Mouse (Mus musculus): ENCODE measurements around the gene Crhbp. TPM values are rescaled to one million over a fixed set of nuclear protein-coding genes. Genes with fewer than 3 reads are reported as not detected.

Crhbp gene
- total RNA-seq, 1 experiment = 0.49 TPM

- Histone ChIP-seq H3K9ac (ENCODE audit: insufficient read depth, low read depth, low read length, poor library complexity, severe bottlenecking) (no peak overlapping the region), H3K9me3 (ENCODE audit: control insufficient read depth, insufficient read depth, low read depth, low read length) (no peaks in the 10 kb centered on the region), H3K27ac (ENCODE audit: insufficient read depth, low read depth, low read length, poor library complexity, severe bottlenecking) (no peak overlapping the region), H3K4me3 (ENCODE audit: insufficient read depth in 1 of 2, low read depth in 1 of 2, low read length in 2 of 2, poor library complexity in 1 of 2, severe bottlenecking in 1 of 2) (no peak overlapping the region), H3K4me1 (ENCODE audit: control insufficient read depth in 2 of 2, insufficient read depth in 2 of 2, low read length in 2 of 2, poor library complexity in 1 of 2) (no peaks in the 10 kb centered on the region), H3K36me3 (ENCODE audit: control insufficient read depth, insufficient read depth, low read length, poor library complexity, severe bottlenecking) (no peaks in the 10 kb centered on the region)
- in situ Hi-C loops (cut with MboI; ENCODE audit: low sequenced_read_pairs in 2 of 2, unreplicated experiment in 2 of 2) = no loop called here
- DNase-seq (ENCODE audit: low read depth, low spot score) = no peak
- TF ChIP-seq CHD2 (IDR thresholded peaks at IDR 0.05; ENCODE audit: low read depth, low read length) = no peak
- no peak for TF ChIP-seq ZNF384 (IDR thresholded peaks at IDR 0.05; ENCODE audit: low read depth, low read length)
- TF ChIP-seq ZC3H11A (IDR thresholded peaks at IDR 0.05; ENCODE audit: borderline replicate concordance, low read depth, low read length) = no peak
These were observed 13.0 kb downstream of the Crhbp start for GRCm38 (mm10) chr13:95431760-95432159.

- TF ChIP-seq ZNF384 (IDR thresholded peaks at IDR 0.05; ENCODE audit: low read depth, low read length) (no peak), MAFK (IDR thresholded peaks at IDR 0.05; ENCODE audit: insufficient read depth, low read depth, low read length) (no peak), ZC3H11A (IDR thresholded peaks at IDR 0.05; ENCODE audit: borderline replicate concordance, low read depth, low read length) (no peak), HCFC1 (IDR thresholded peaks at IDR 0.05; ENCODE audit: borderline replicate concordance, insufficient read depth, low read length) (no peak), CHD2 (IDR thresholded peaks at IDR 0.05; ENCODE audit: low read depth, low read length) (no peak)
- DNase-seq (ENCODE audit: low read depth, low spot score) = no peak
These were observed 17.2 kb downstream of the Crhbp start for GRCm38 (mm10) chr13:95427499-95427898.

GRCm38 (mm10) chr13:95426421-95426820 is 18.3 kb downstream of the Crhbp start:
- no peak overlapping the region for H3K4me3 ChIP-seq (ENCODE audit: insufficient read depth in 1 of 2, low read depth in 1 of 2, low read length in 2 of 2, poor library complexity in 1 of 2, severe bottlenecking in 1 of 2)
- in situ Hi-C loops (cut with MboI; ENCODE audit: low sequenced_read_pairs in 2 of 2, unreplicated experiment in 2 of 2) = no loop called here
- TF ChIP-seq HCFC1 (IDR thresholded peaks at IDR 0.05; ENCODE audit: borderline replicate concordance, insufficient read depth, low read length) = no peak
- TF ChIP-seq ZC3H11A (IDR thresholded peaks at IDR 0.05; ENCODE audit: borderline replicate concordance, low read depth, low read length) = no peak
- TF ChIP-seq MAFK (IDR thresholded peaks at IDR 0.05; ENCODE audit: insufficient read depth, low read depth, low read length) = no peak
- TF ChIP-seq ZNF384 (IDR thresholded peaks at IDR 0.05; ENCODE audit: low read depth, low read length) = no peak
- TF ChIP-seq CHD2 (IDR thresholded peaks at IDR 0.05; ENCODE audit: low read depth, low read length) = no peak
- no peaks in the 10 kb centered on the region for H3K36me3 ChIP-seq (ENCODE audit: control insufficient read depth, insufficient read depth, low read length, poor library complexity, severe bottlenecking)
- H3K9ac ChIP-seq (ENCODE audit: insufficient read depth, low read depth, low read length, poor library complexity, severe bottlenecking) = no peak overlapping the region
- H3K27ac ChIP-seq (ENCODE audit: insufficient read depth, low read depth, low read length, poor library complexity, severe bottlenecking) = no peak overlapping the region
- no peaks in the 10 kb centered on the region for H3K9me3 ChIP-seq (ENCODE audit: control insufficient read depth, insufficient read depth, low read depth, low read length)
- no peak for DNase-seq (ENCODE audit: low read depth, low spot score)
- H3K4me1 ChIP-seq (ENCODE audit: control insufficient read depth in 2 of 2, insufficient read depth in 2 of 2, low read length in 2 of 2, poor library complexity in 1 of 2) = no peaks in the 10 kb centered on the region

More at GRCm38 (mm10) chr13:95427499-95427898, 17.2 kb downstream of the Crhbp start:
- Histone ChIP-seq H3K4me3 (ENCODE audit: insufficient read depth in 1 of 2, low read depth in 1 of 2, low read length in 2 of 2, poor library complexity in 1 of 2, severe bottlenecking in 1 of 2) (no peak overlapping the region), H3K36me3 (ENCODE audit: control insufficient read depth, insufficient read depth, low read length, poor library complexity, severe bottlenecking) (no peaks in the 10 kb centered on the region), H3K4me1 (ENCODE audit: control insufficient read depth in 2 of 2, insufficient read depth in 2 of 2, low read length in 2 of 2, poor library complexity in 1 of 2) (no peaks in the 10 kb centered on the region), H3K9me3 (ENCODE audit: control insufficient read depth, insufficient read depth, low read depth, low read length) (no peaks in the 10 kb centered on the region), H3K27ac (ENCODE audit: insufficient read depth, low read depth, low read length, poor library complexity, severe bottlenecking) (no peak overlapping the region), H3K9ac (ENCODE audit: insufficient read depth, low read depth, low read length, poor library complexity, severe bottlenecking) (no peak overlapping the region)
- in situ Hi-C loops (cut with MboI; ENCODE audit: low sequenced_read_pairs in 2 of 2, unreplicated experiment in 2 of 2) = no loop called here

GRCm38 (mm10) chr13:95425484-95425883 is 19.2 kb downstream of the Crhbp start:
- H3K4me3 ChIP-seq (ENCODE audit: insufficient read depth in 1 of 2, low read depth in 1 of 2, low read length in 2 of 2, poor library complexity in 1 of 2, severe bottlenecking in 1 of 2) = no peak overlapping the region
- in situ Hi-C loops (cut with MboI; ENCODE audit: low sequenced_read_pairs in 2 of 2, unreplicated experiment in 2 of 2) = no loop called here
- no peak overlapping the region for H3K9ac ChIP-seq (ENCODE audit: insufficient read depth, low read depth, low read length, poor library complexity, severe bottlenecking)
- H3K9me3 ChIP-seq (ENCODE audit: control insufficient read depth, insufficient read depth, low read depth, low read length) = no peaks in the 10 kb centered on the region
- no peaks in the 10 kb centered on the region for H3K36me3 ChIP-seq (ENCODE audit: control insufficient read depth, insufficient read depth, low read length, poor library complexity, severe bottlenecking)
- TF ChIP-seq ZNF384 (IDR thresholded peaks at IDR 0.05; ENCODE audit: low read depth, low read length) = no peak
- no peak for TF ChIP-seq ZC3H11A (IDR thresholded peaks at IDR 0.05; ENCODE audit: borderline replicate concordance, low read depth, low read length)
- no peak for TF ChIP-seq MAFK (IDR thresholded peaks at IDR 0.05; ENCODE audit: insufficient read depth, low read depth, low read length)
- TF ChIP-seq CHD2 (IDR thresholded peaks at IDR 0.05; ENCODE audit: low read depth, low read length) = no peak
- no peak for TF ChIP-seq HCFC1 (IDR thresholded peaks at IDR 0.05; ENCODE audit: borderline replicate concordance, insufficient read depth, low read length)
- H3K27ac ChIP-seq (ENCODE audit: insufficient read depth, low read depth, low read length, poor library complexity, severe bottlenecking) = no peak overlapping the region
- H3K4me1 ChIP-seq (ENCODE audit: control insufficient read depth in 2 of 2, insufficient read depth in 2 of 2, low read length in 2 of 2, poor library complexity in 1 of 2) = no peaks in the 10 kb centered on the region
- DNase-seq (ENCODE audit: low read depth, low spot score) = no peak

- no peak for DNase-seq (ENCODE audit: low read depth, low spot score)
These were observed 19.8 kb downstream of the Crhbp start for GRCm38 (mm10) chr13:95424932-95425331.

More at GRCm38 (mm10) chr13:95424932-95425331, 19.8 kb downstream of the Crhbp start:
- Histone ChIP-seq H3K27ac (ENCODE audit: insufficient read depth, low read depth, low read length, poor library complexity, severe bottlenecking) (no peak overlapping the region), H3K4me1 (ENCODE audit: control insufficient read depth in 2 of 2, insufficient read depth in 2 of 2, low read length in 2 of 2, poor library complexity in 1 of 2) (no peaks in the 10 kb centered on the region), H3K9ac (ENCODE audit: insufficient read depth, low read depth, low read length, poor library complexity, severe bottlenecking) (no peak overlapping the region), H3K36me3 (ENCODE audit: control insufficient read depth, insufficient read depth, low read length, poor library complexity, severe bottlenecking) (no peaks in the 10 kb centered on the region), H3K9me3 (ENCODE audit: control insufficient read depth, insufficient read depth, low read depth, low read length) (no peaks in the 10 kb centered on the region), H3K4me3 (ENCODE audit: insufficient read depth in 1 of 2, low read depth in 1 of 2, low read length in 2 of 2, poor library complexity in 1 of 2, severe bottlenecking in 1 of 2) (no peak overlapping the region)
- in situ Hi-C loops (cut with MboI; ENCODE audit: low sequenced_read_pairs in 2 of 2, unreplicated experiment in 2 of 2) = no loop called here
- TF ChIP-seq ZC3H11A (IDR thresholded peaks at IDR 0.05; ENCODE audit: borderline replicate concordance, low read depth, low read length) (no peak), ZNF384 (IDR thresholded peaks at IDR 0.05; ENCODE audit: low read depth, low read length) (no peak), MAFK (IDR thresholded peaks at IDR 0.05; ENCODE audit: insufficient read depth, low read depth, low read length) (no peak), CHD2 (IDR thresholded peaks at IDR 0.05; ENCODE audit: low read depth, low read length) (no peak), HCFC1 (IDR thresholded peaks at IDR 0.05; ENCODE audit: borderline replicate concordance, insufficient read depth, low read length) (no peak)
